Mouse (Mus musculus) myocyte (in vitro differentiated cells): ENCODE results near the gene Gna12. TPM values are rescaled to one million over a fixed set of nuclear protein-coding genes. Genes with fewer than 3 reads are reported as not detected.

Source experiments
- H3K27me3 ChIP-seq: one replicate; pipeline ENCODE4 v1.6.1; 2011; ENCODE audit not compliant: control insufficient read depth, insufficient read depth, insufficient read length
- H3K36me3 ChIP-seq: one replicate; pipeline ENCODE4 v1.6.1; 2011; ENCODE audit not compliant: control insufficient read depth, insufficient read depth
- H3K4me2 ChIP-seq: one replicate; pipeline ENCODE4 v1.6.1; 2011; ENCODE audit warnings: low read depth, control low read depth
- H3K4me3 ChIP-seq: one replicate; pipeline ENCODE4 v1.5.1; 2011; ENCODE audit warnings: mild to moderate bottlenecking, control low read depth, moderate library complexity
- H3K79me2 ChIP-seq: one replicate; pipeline ENCODE4 v1.6.1; 2011; ENCODE audit not compliant: control insufficient read depth, insufficient read depth
- H3ac ChIP-seq: one replicate; pipeline ENCODE4 v1.6.1; 2011; ENCODE audit not compliant: control insufficient read depth, insufficient read length
- CEBPB ChIP-seq: IDR thresholded peaks from 2 replicates; pipeline ENCODE4 v1.6.1; 2011; ENCODE audit warnings: mild to moderate bottlenecking, moderate library complexity; ENCODE audit not compliant: poor library complexity, insufficient read depth, severe bottlenecking
- E2F4 ChIP-seq: IDR thresholded peaks from one replicate; pipeline ENCODE4 v1.6.1; 2011; ENCODE audit warnings: mild to moderate bottlenecking, control low read depth, moderate library complexity; ENCODE audit not compliant: insufficient read depth
- MAX ChIP-seq: IDR thresholded peaks from one replicate; pipeline ENCODE4 v1.6.1; 2011; ENCODE audit warnings: low read depth, mild to moderate bottlenecking, control low read depth
- MYOD1 ChIP-seq, 3 experiments: IDR thresholded peaks; one replicate each; pipeline ENCODE4 v1.6.1; 2011; ENCODE audit warnings: control low read depth in 2 of 3, low read depth in 2 of 3, mild to moderate bottlenecking in 2 of 3, moderate library complexity in 1 of 3; ENCODE audit not compliant: insufficient read length in 2 of 3, control insufficient read depth in 1 of 3
- MYOG ChIP-seq, 3 experiments: IDR thresholded peaks; one replicate each; pipeline ENCODE4 v1.6.1; 2011; ENCODE audit warnings: control low read depth in 2 of 3, low read depth in 2 of 3, mild to moderate bottlenecking in 2 of 3; ENCODE audit not compliant: insufficient read length in 2 of 3, control insufficient read depth in 1 of 3, insufficient read depth in 1 of 3
- POLR2A ChIP-seq: IDR thresholded peaks from one replicate; pipeline ENCODE4 v1.6.1; 2011; ENCODE audit warnings: low read depth, mild to moderate bottlenecking, control low read depth, moderate library complexity; ENCODE audit not compliant: insufficient read length
- POLR2AphosphoS2 ChIP-seq: IDR thresholded peaks from one replicate; pipeline ENCODE4 v1.6.1; 2011; ENCODE audit warnings: low read depth, control low read depth; ENCODE audit not compliant: insufficient read length
- REST ChIP-seq: IDR thresholded peaks from one replicate; pipeline ENCODE4 v1.6.1; 2011; ENCODE audit warnings: mild to moderate bottlenecking, control low read depth, moderate library complexity; ENCODE audit not compliant: insufficient read depth, insufficient read length
- SRF ChIP-seq: IDR thresholded peaks from one replicate; pipeline ENCODE4 v1.6.1; 2011; ENCODE audit warnings: low read depth; ENCODE audit not compliant: control insufficient read depth, insufficient read length
- TCF12 ChIP-seq: IDR thresholded peaks from one replicate; pipeline ENCODE4 v1.6.1; 2011; ENCODE audit warnings: mild to moderate bottlenecking, control low read depth; ENCODE audit not compliant: poor library complexity, insufficient read depth, severe bottlenecking
- TCF3 ChIP-seq: IDR thresholded peaks from one replicate; pipeline ENCODE4 v1.6.1; 2011; ENCODE audit warnings: low read depth, control low read depth; ENCODE audit not compliant: insufficient read length
- USF1 ChIP-seq: IDR thresholded peaks from one replicate; pipeline ENCODE4 v1.6.1; 2011; ENCODE audit warnings: low read depth, mild to moderate bottlenecking, control low read depth, moderate library complexity
- polyA plus RNA-seq: library from polyadenylated mRNA; unstranded; fragments of >200 nt; fragmentation: generic; extraction: Trizol; gene quantifications from one replicate; pipeline ENCODE4 v1.2.1, GENCODE M21; 2012; ENCODE audit warnings: missing spikeins

Gene Gna12
- polyA plus RNA-seq = 48.8 TPM

- Histone ChIP-seq H3K79me2 (peaks cover 43% of the 10 kb centered on the region), H3K4me2 (peak within 1 kb of the TSS; percentile 81), H3K27me3 (no peaks in the 10 kb centered on the region), H3K36me3 (no peaks in the 10 kb centered on the region), H3ac (peak within 1 kb of the TSS; percentile 100), H3K4me3 (peak within 1 kb of the TSS; percentile 40)
- TF ChIP-seq TCF3 (no peak), REST (no peak), POLR2A (peak; percentile 72)
Measured at GRCm38 (mm10) chr5:140830314-140831063, at the start of gene Gna12. Gene Gna12 (minus strand): TSS chr5:140830431.

DNA sequence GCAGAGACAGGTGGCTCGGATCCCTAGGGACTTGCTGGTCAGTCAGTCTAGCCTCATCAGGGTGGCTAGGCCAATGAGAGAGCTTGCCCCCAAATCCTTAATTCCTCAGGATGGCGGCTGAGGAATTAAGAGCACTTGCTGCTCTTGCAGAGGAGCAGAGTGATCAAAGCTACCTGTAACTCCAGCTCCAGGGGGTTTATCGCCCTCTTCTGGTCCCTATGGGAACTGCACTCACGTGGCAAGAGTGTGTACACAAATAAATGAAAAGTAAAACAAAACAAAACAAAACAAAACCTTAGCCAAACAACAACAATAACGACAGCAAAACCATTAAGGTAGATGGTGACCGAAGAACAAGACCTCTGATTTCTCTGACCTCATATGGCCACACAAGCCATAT lies 48.4 kb upstream of the Gna12 start:
- no peak for TF ChIP-seq USF1
- TF ChIP-seq CEBPB = no peak
- TF ChIP-seq MAX = no peak
- TF ChIP-seq SRF = no peak
- TF ChIP-seq MYOG (IDR thresholded peaks at IDR 0.05; ENCODE audit: control insufficient read depth in 1 of 3, insufficient read depth in 1 of 3, insufficient read length in 2 of 3, low read depth in 2 of 3) = no peak
- TF ChIP-seq TCF12 = no peak
- TF ChIP-seq TCF3 = no peak
- TF ChIP-seq POLR2A = no peak
- no peak for TF ChIP-seq POLR2AphosphoS2
- no peak for TF ChIP-seq REST
- no peak for TF ChIP-seq MYOD1 (IDR thresholded peaks at IDR 0.05; ENCODE audit: control insufficient read depth in 1 of 3, insufficient read length in 2 of 3, low read depth in 2 of 3)
- TF ChIP-seq E2F4 = no peak

DNA sequence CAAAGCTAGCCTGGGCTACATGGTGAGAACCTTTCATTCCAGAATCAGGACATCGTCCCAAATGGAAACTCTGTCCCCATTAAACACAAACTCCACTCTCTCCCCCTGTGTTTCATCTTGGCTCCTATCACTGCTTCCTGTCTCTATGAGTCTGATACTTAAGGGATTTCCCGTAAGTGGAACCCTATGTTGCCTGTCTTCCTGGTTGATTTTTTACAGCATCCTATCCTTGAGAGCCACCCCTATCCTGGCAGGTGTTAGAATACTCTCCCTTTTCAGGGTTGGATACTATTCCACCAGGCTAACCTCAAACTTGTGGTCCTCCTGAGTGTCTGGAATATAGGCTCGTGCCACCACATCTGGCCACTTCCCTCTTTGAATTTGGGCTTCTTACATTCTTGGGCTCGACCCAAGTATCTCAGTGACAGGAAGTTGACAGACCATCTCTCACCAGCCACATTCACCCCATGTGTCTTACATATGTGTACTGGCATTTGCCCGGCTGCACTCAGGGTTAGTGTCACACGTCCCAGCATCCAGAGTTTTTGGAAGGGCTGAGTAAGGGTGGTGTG lies 43.6 kb upstream of the Gna12 start:
- H3K79me2 ChIP-seq = no peaks in the 10 kb centered on the region
- H3K4me3 ChIP-seq = no peak overlapping the region
- H3K27me3 ChIP-seq = peaks cover 26% of the 10 kb centered on the region
- H3K36me3 ChIP-seq = no peaks in the 10 kb centered on the region
- no peak overlapping the region for H3K4me2 ChIP-seq
- H3ac ChIP-seq = no peak overlapping the region
- TF ChIP-seq MYOD1 (IDR thresholded peaks at IDR 0.05; ENCODE audit: control insufficient read depth in 1 of 3, insufficient read length in 2 of 3, low read depth in 2 of 3) = no peak

More for the DNA sequence above, 48.4 kb upstream of the Gna12 start:
- Histone ChIP-seq H3K27me3 (no peaks in the 10 kb centered on the region), H3K4me2 (no peak overlapping the region), H3K79me2 (no peaks in the 10 kb centered on the region), H3K36me3 (no peaks in the 10 kb centered on the region), H3ac (no peak overlapping the region), H3K4me3 (no peak overlapping the region)

- H3K4me3 ChIP-seq = no peak overlapping the region
- H3K4me2 ChIP-seq = no peak overlapping the region
- TF ChIP-seq CEBPB = no peak
- TF ChIP-seq SRF = no peak
- TF ChIP-seq REST = no peak
- no peak for TF ChIP-seq MYOG (IDR thresholded peaks at IDR 0.05; ENCODE audit: control insufficient read depth in 1 of 3, insufficient read depth in 1 of 3, insufficient read length in 2 of 3, low read depth in 2 of 3)
- TF ChIP-seq POLR2AphosphoS2 = no peak
- H3K27me3 ChIP-seq = peaks cover 26% of the 10 kb centered on the region
- no peaks in the 10 kb centered on the region for H3K79me2 ChIP-seq
- H3ac ChIP-seq = no peak overlapping the region
- no peaks in the 10 kb centered on the region for H3K36me3 ChIP-seq
Measured at GRCm38 (mm10) chr5:140873039-140873551, 42.9 kb upstream of the Gna12 start.

DNA sequence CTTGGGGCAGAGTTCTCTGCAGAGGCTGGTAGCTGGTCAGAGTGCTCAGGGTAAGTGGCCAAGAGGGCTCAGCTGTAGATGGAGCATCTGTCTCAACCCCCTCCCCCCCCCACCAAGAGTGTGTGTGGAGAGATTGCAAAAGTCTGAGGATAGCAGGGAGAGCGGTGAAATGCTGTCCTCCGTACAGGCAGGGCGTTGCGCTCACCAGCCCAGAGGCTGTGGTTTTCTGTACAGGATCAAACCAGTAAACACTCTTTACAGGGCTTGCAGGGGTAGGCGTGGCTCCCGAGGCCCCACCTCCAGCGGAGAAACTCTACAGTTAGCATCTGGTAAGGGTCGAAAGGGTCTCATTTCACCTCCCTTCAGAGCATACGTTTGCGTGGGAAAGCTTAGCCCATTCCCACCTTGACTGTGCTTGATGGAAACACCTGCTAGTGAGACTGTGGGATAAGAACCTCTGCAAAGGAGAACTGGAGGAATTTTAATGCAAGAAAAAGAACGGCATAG lies 42.4 kb upstream of the Gna12 start:
- Histone ChIP-seq H3K36me3 (no peaks in the 10 kb centered on the region), H3K4me2 (no peak overlapping the region), H3K4me3 (no peak overlapping the region), H3K79me2 (no peaks in the 10 kb centered on the region), H3K27me3 (peaks cover 26% of the 10 kb centered on the region), H3ac (no peak overlapping the region)
- TF ChIP-seq MAX (no peak), POLR2AphosphoS2 (no peak), TCF3 (no peak), USF1 (no peak), E2F4 (no peak), MYOG (IDR thresholded peaks at IDR 0.05; ENCODE audit: control insufficient read depth in 1 of 3, insufficient read depth in 1 of 3, insufficient read length in 2 of 3, low read depth in 2 of 3) (no peak), POLR2A (no peak), MYOD1 (IDR thresholded peaks at IDR 0.05; ENCODE audit: control insufficient read depth in 1 of 3, insufficient read length in 2 of 3, low read depth in 2 of 3) (no peak), CEBPB (no peak), REST (no peak), TCF12 (no peak), SRF (no peak)
